Mouse (Mus musculus): ENCODE measurements around the gene Sp7. TPM values are rescaled to one million over a fixed set of nuclear protein-coding genes. Genes with fewer than 3 reads are reported as not detected.

The Sp7 gene
- polyA plus RNA-seq, 1 experiment from 2014 or later = 1.3 TPM

DNA sequence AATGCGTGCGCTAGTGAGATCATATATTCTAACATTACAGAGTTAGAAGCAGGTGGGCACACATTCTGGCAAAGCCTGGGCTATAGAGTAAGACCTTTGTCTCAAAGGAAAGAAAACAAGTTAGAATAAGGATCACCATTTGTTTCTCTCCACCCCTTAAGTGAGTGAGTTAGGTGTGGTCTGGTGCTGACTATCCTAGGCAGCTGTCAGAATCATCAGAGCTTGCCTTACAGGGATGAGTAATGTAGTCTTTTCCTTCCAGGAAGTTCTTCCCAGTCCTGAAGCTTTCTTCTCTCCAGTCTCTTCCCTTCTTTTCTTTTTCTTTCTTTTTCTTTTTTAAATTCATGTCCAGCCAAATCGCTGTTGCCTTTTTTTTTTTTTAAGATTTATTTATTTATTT lies 35.2 kb upstream of the Sp7 start:
- H3K4me1 ChIP-seq = peaks cover 29% of the 10 kb centered on the region
- H3K4me3 ChIP-seq (replicated peaks) = no peak overlapping the region

DNA sequence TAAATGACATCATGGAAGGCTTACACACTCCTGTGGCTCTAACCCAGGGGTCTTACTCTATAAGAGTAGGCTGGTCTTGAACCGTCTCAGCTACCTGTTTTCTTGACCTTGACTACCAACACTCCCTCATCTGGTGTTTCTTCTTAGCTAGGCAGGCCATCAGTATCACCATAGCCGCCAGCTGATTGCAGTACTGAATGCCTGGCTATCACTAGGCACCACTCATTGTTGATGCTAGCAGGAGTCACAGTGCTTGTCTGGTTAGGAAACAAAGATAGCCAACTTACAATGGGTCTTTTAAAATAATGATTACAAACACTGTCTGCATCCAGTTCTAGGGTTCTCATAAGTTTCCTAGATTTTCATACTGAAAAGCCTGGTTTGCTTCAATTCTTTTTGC lies 34.3 kb upstream of the Sp7 start:
- Histone ChIP-seq H3K9me3 (replicated peaks) (no peaks in the 10 kb centered on the region), H3K27ac (no peak overlapping the region), H3K4me2 (no peak overlapping the region), H3K4me1 (peaks cover 26% of the 10 kb centered on the region), H3K27me3 (no peaks in the 10 kb centered on the region), H3K4me3 (replicated peaks) (no peak overlapping the region), H3K36me3 (no peaks in the 10 kb centered on the region), H3K9ac (no peak overlapping the region)
- ATAC-seq (replicated peaks; ENCODE audit: low FRiP score) = no peak
- 82% methylated on average over 2 of the region's 2 CpGs for WGBS

More for the DNA sequence above, 35.2 kb upstream of the Sp7 start:
- H3K9me3 ChIP-seq (replicated peaks) = no peaks in the 10 kb centered on the region
- H3K27me3 ChIP-seq = no peaks in the 10 kb centered on the region
- no peak overlapping the region for H3K9ac ChIP-seq
- no peaks in the 10 kb centered on the region for H3K36me3 ChIP-seq
- 96% methylated on average over 3 of the region's 3 CpGs for WGBS
- H3K4me2 ChIP-seq = no peak overlapping the region
- no peak for ATAC-seq (replicated peaks; ENCODE audit: low FRiP score)
- H3K27ac ChIP-seq = no peak overlapping the region

DNA sequence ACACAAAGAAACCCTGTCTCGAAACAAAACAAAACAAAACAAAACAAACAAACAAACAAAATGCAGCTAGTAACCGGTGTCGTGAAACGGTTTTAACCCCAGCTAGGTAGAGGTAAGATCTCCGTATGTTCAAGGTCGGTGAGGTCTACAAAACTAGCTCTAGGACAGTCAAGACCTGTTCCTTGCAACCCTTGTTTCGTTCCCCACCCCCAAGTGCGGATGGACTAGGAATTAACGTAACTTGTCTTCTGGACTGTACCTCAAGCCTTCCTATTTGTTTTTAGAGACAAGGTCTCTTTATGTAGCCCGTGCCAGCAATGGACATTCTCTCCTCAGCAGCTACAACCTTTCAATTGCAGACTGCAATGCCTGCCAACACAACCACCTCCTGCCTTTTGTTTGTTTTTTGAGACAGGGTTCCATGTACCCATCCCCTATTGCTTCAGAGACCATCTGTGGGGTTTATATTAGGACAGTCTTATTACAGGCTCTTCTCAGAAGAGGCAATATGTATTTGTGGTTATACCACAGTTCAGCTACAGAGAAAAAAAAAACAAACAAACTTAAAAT lies 33.6 kb upstream of the Sp7 start:
- 87% methylated on average over 10 of the region's 10 CpGs for WGBS
- Histone ChIP-seq H3K36me3 (no peaks in the 10 kb centered on the region), H3K4me2 (peak overlapping the region; percentile 78)

DNA sequence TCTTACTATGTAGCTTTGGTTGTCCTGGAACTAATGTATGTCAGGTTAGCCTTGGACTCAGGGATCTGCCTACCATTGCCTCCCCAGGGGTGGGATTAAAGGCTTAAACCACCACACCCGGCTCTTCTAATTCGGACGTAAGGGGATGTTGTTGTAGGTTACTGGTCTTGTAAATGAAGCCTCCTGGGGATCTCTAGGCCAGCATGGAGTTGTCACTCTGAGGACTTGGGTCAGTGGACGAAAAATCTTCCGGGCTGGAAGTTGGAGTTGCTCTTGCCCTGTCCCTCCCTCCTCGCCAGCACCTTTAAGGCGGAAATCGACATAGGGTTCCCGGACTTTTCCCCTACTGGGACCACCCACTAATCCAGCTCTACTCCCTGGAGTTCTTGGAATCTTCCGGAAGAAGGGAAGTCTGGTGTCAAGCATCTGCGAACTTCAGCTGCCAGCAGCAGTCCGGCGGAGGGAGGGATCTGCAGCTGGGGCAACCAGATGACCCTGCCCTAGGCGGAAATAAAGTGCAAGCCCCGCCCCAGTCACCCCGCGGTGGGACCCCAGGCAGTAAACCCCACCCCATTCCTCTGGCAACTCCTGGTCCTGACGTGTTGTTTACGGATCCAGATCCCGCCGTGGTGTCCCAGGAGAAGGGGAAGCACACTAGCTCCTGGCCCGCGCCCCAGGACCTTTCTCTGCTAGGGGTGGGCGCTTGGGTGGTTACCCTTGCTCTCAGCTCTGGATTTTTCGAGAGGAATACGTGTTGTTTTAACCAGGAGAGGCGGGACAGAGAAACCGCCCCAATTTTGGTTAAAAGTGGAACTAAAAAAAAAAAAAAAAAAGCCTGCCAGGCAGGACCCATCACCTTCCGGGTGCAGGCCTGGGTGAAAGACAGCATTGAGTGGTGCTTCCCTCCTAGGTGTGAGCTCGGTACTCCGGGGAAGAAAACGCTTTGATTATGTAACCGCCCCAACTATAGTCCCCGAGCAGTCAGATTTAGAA lies 32.5 kb upstream of the Sp7 start:
- 1% methylated on average over 34 of the region's 34 CpGs for WGBS
- no peaks in the 10 kb centered on the region for H3K9me3 ChIP-seq (replicated peaks)
- peak overlapping the region; percentile 48 for H3K4me3 ChIP-seq (replicated peaks)
- ATAC-seq (replicated peaks; ENCODE audit: low FRiP score) = peak; percentile 85
- H3K4me1 ChIP-seq = peaks cover 37% of the 10 kb centered on the region
- H3K27me3 ChIP-seq = no peaks in the 10 kb centered on the region
- H3K36me3 ChIP-seq = no peaks in the 10 kb centered on the region
- peak overlapping the region; percentile 53 for H3K9ac ChIP-seq
- peak overlapping the region; percentile 78 for H3K4me2 ChIP-seq
- H3K27ac ChIP-seq = peak overlapping the region; percentile 98

More for the DNA sequence above, 33.6 kb upstream of the Sp7 start:
- Histone ChIP-seq H3K27me3 (no peaks in the 10 kb centered on the region), H3K4me1 (peaks cover 27% of the 10 kb centered on the region), H3K27ac (peak overlapping the region; percentile 98), H3K9me3 (replicated peaks) (no peaks in the 10 kb centered on the region), H3K4me3 (replicated peaks) (no peak overlapping the region), H3K9ac (no peak overlapping the region)
- ATAC-seq (replicated peaks; ENCODE audit: low FRiP score) = no peak

DNA sequence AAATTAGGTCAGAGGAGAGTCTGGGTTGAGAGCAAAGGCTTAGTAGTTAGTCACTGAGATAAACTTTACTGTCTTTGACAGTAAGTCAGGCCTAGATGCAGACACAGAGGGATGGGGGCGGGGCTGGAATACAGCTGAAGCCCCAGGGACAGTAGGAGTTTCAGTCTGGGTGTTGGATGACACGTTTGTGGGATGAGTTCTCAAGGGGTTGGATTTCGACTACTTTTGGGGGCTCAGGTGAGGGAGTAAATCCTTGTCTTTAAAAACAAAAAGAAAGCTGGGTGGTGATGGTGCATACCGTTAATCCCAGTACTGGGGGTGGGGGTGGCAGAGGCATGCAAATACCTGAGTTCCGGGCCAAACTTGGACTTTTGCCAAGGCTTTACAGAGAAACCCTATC lies 31.6 kb upstream of the Sp7 start:
- Histone ChIP-seq H3K4me1 (peaks cover 44% of the 10 kb centered on the region), H3K27me3 (no peaks in the 10 kb centered on the region), H3K4me2 (peak overlapping the region; percentile 78), H3K4me3 (replicated peaks) (peak overlapping the region; percentile 48), H3K27ac (peak overlapping the region; percentile 98), H3K9me3 (replicated peaks) (no peaks in the 10 kb centered on the region), H3K9ac (no peak overlapping the region), H3K36me3 (no peaks in the 10 kb centered on the region)
- 0 out of 2 replicates have a peak, but pooled peaks have one; percentile 37 for ATAC-seq (replicated peaks; ENCODE audit: low FRiP score)
- 14% methylated on average over 5 of the region's 5 CpGs for WGBS

DNA sequence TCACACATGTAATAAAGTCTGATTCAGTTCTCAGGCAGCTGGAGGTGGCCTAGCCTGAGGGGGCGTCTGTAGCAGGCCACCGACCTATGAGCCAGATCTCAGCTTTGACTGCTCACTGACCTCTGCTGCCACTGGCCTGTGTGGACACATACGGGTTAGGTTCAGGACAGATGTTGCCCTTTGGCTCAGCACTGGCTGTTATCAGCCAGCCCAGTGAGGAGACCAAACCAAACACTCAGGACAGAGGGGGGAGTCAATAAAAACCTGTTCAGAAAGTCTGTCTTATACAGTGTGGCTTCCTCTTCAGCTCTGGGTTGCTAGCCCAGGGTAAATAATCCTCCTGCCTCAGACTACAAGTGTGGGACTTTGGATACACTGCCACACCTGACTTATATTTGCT lies 28.1 kb upstream of the Sp7 start:
- Histone ChIP-seq H3K36me3 (no peaks in the 10 kb centered on the region), H3K27ac (peak overlapping the region; percentile 57), H3K9ac (no peak overlapping the region), H3K27me3 (no peaks in the 10 kb centered on the region), H3K4me1 (peaks cover 43% of the 10 kb centered on the region), H3K4me2 (no peak overlapping the region), H3K4me3 (replicated peaks) (no peak overlapping the region), H3K9me3 (replicated peaks) (no peaks in the 10 kb centered on the region)
- WGBS = 6% methylated on average over 3 of the region's 3 CpGs
- ATAC-seq (replicated peaks; ENCODE audit: low FRiP score) = no peak; the same call in 1 of the 2 replicates

DNA sequence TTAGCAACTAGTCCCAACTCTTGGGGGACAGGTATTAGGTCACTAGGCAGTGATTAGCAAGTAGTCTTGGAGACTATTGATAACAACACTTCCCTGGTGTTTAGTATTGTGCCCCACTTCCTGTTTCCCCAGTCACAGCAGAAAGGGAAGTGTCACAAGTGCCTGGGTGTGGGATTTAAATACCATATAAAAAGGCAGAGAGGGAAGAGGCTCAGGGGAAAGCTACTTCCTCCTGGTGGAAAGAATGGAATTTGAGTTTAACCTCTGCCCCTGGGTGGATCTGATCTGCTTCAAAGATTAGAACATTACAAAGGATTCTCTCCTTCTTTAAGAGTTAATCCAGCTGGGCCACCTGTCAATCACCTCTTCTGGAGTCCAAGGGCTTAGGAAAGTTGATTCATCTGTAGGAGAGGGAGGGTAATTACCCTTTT lies 26.6 kb upstream of the Sp7 start:
- no peaks in the 10 kb centered on the region for H3K27me3 ChIP-seq
- peak overlapping the region; percentile 72 for H3K27ac ChIP-seq
- H3K36me3 ChIP-seq = no peaks in the 10 kb centered on the region
- H3K4me2 ChIP-seq = no peak overlapping the region
- H3K9me3 ChIP-seq (replicated peaks) = no peaks in the 10 kb centered on the region
- no peak overlapping the region for H3K9ac ChIP-seq
- no peak for ATAC-seq (replicated peaks; ENCODE audit: low FRiP score)
- peaks cover 29% of the 10 kb centered on the region for H3K4me1 ChIP-seq
- no peak overlapping the region for H3K4me3 ChIP-seq (replicated peaks)

DNA sequence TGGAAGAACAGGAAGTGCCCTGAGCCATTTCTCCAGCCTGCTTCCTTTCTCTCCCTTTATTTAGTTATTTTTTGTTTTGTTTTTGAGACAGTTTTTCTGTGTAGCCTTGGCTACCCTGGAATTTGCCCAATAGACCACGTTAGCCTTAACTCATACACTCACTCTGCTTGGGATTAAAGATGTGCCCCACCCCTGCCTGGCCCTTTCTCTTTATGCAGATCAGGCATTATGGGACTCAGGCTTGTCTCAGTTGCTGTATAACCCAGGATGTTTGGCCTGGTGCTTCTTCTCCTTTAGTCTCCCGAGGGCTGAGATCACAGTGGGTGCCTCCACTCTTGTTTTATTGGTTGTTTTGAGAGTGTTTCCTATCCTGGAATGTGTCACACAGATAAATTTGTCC lies 25.5 kb upstream of the Sp7 start:
- H3K4me2 ChIP-seq = no peak overlapping the region
- no peaks in the 10 kb centered on the region for H3K36me3 ChIP-seq
- H3K27me3 ChIP-seq = no peaks in the 10 kb centered on the region
- ATAC-seq (replicated peaks; ENCODE audit: low FRiP score) = no peak
- 57% methylated on average over 2 of the region's 2 CpGs for WGBS
- H3K9ac ChIP-seq = no peak overlapping the region
- H3K4me3 ChIP-seq (replicated peaks) = no peak overlapping the region
- no peak overlapping the region for H3K27ac ChIP-seq
- H3K4me1 ChIP-seq = peaks cover 24% of the 10 kb centered on the region
- no peaks in the 10 kb centered on the region for H3K9me3 ChIP-seq (replicated peaks)

DNA sequence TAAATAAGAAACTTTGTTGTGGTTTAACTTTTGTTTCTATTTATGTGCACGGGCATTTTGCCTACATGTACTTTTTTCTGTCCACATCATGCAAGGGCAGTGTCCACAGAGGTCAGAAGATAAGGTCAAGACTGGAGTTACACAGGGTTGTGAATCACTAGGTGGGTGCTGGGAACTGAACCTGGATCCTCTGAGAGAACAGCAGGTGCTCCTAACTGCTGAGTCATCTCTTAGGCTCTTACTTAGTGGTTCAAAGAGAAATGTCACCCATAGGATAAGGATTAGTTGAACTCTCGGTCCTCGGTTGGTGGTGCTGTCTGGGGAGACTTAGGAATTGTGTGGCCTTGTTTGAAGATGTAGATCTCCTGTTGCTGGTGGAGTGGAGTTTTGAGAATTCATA lies 22.0 kb upstream of the Sp7 start:
- H3K27ac ChIP-seq = no peak overlapping the region
- H3K9me3 ChIP-seq (replicated peaks) = no peaks in the 10 kb centered on the region
- no peaks in the 10 kb centered on the region for H3K36me3 ChIP-seq
- ATAC-seq (replicated peaks; ENCODE audit: low FRiP score) = no peak
- no peak overlapping the region for H3K4me2 ChIP-seq
- WGBS = 90% methylated on average over 3 of the region's 3 CpGs
- H3K27me3 ChIP-seq = no peaks in the 10 kb centered on the region
- peaks cover 13% of the 10 kb centered on the region for H3K4me1 ChIP-seq
- no peak overlapping the region for H3K4me3 ChIP-seq (replicated peaks)
- H3K9ac ChIP-seq = no peak overlapping the region

DNA sequence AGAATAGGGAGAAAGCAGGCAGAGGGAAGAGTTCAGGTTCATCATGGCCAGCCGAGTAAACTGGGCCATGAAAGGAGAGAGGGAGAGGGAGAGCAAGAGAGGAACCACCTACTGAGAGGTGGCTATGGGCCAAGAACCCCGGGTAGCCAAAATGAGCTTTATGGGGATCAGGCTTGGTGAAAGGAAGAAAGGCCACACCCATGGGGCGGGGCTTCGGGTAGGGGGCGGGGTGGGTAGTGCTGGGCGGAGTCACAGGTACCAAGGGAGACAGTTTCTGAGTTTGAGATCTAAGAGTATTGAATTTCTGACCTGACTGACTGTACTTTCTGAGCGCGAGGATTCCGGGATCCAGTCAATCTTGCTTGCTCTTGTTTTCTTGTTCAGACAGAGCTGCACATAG lies 19.7 kb upstream of the Sp7 start:
- no peaks in the 10 kb centered on the region for H3K36me3 ChIP-seq
- no peak overlapping the region for H3K4me2 ChIP-seq
- 0 out of 2 replicates have a peak, but pooled peaks cover 4% of the 10 kb centered on the region for H3K4me1 ChIP-seq
- 47% methylated on average over 9 of the region's 9 CpGs for WGBS
- H3K9ac ChIP-seq = no peak overlapping the region
- H3K27me3 ChIP-seq = no peaks in the 10 kb centered on the region
- H3K27ac ChIP-seq = no peak overlapping the region
- no peaks in the 10 kb centered on the region for H3K9me3 ChIP-seq (replicated peaks)
- ATAC-seq (replicated peaks; ENCODE audit: low FRiP score) = no peak
- H3K4me3 ChIP-seq (replicated peaks) = no peak overlapping the region

DNA sequence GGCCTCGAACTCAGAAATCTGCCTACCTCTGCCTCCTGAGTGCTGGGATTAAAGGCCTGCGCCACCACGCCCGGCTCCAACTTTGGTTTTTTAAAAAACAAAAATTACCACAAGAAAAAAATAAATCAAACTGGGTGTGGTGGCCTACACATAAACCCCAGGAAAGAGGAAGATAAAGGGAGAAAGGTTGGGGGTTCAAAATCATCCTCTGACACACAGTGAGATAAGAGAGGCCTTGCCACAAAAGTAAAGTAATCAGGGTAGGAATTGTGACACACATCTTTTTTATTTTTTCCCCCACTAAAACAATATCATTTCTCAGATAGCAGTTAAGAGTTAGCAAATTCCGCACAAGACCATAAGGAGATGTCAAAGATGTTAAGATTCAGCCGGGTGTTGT lies 16.7 kb upstream of the Sp7 start:
- Histone ChIP-seq H3K9ac (no peak overlapping the region), H3K9me3 (replicated peaks) (no peaks in the 10 kb centered on the region), H3K27me3 (no peaks in the 10 kb centered on the region), H3K4me3 (replicated peaks) (no peak overlapping the region), H3K4me2 (no peak overlapping the region), H3K4me1 (0 out of 2 replicates have a peak, but pooled peaks cover 5% of the 10 kb centered on the region), H3K36me3 (no peaks in the 10 kb centered on the region), H3K27ac (no peak overlapping the region)
- WGBS = 73% methylated on average over 6 of the region's 6 CpGs
- ATAC-seq (replicated peaks; ENCODE audit: low FRiP score) = no peak

DNA sequence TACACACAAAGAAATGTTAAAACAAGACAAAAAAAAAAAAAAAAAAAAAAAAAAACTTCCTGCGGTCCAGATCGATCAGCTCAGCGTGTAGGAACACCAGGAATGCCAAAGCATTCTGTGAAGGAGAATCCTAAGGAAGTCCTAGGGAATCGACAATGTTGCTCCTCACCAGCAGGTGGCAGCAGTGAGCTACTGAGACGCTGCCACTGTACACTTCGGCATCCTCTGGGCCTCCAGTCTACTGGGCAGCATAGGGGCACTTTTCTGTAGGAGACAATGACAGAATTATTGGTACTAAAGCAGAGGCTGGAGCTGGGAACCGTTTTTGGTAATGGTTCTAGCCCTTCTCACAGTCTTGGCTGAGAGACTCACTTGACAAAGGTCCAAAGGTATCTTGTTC lies 14.6 kb upstream of the Sp7 start:
- no peaks in the 10 kb centered on the region for H3K36me3 ChIP-seq
- H3K9me3 ChIP-seq (replicated peaks) = no peaks in the 10 kb centered on the region
- 5% methylated on average over 7 of the region's 7 CpGs for WGBS
- H3K9ac ChIP-seq = no peak overlapping the region
- no peaks in the 10 kb centered on the region for H3K27me3 ChIP-seq
- ATAC-seq (replicated peaks; ENCODE audit: low FRiP score) = peak; percentile 54; the same call in 1 of the 2 replicates
- no peak overlapping the region for H3K4me3 ChIP-seq (replicated peaks)
- H3K27ac ChIP-seq = no peak overlapping the region
- no peak overlapping the region for H3K4me2 ChIP-seq
- peaks cover 25% of the 10 kb centered on the region for H3K4me1 ChIP-seq

All from kidney, embryonic 15.5 days (tissue).